In genomic region chr19:56396669-56397621, GRCm38 (mm10) we compare ENCODE assay signal across 8 mouse cellular contexts. TPM values are rescaled to one million over a fixed set of nuclear protein-coding genes. Genes with fewer than 3 reads are reported as not detected.
DNase-seq lines count a peak whose midpoint lies in the region; ATAC-seq and TF ChIP-seq lines count a peak whose summit lies in the region.

TSS of gene Casp7 (plus strand) at chr19:56397129.

- H3K4me2 ChIP-seq in embryonic facial prominence, embryonic 14.5 days (ENCODE audit: low read depth, low read length), result peak within 1 kb of the TSS; percentile 95
- H3K4me2 ChIP-seq in kidney, embryonic 14.5 days (replicated peaks; ENCODE audit: low read depth, low read length), result peak within 1 kb of the TSS; percentile 64
- H3K4me2 ChIP-seq in liver, postnatal 0 days (ENCODE audit: low read depth, low read length), result peak within 1 kb of the TSS; percentile 99
- H3K4me2 ChIP-seq in neural tube, embryonic 13.5 days, result peak within 1 kb of the TSS; percentile 96

- H3K36me3 ChIP-seq in embryonic facial prominence, embryonic 14.5 days (ENCODE audit: control insufficient read depth, insufficient read depth, low read length), result no peaks in the 10 kb centered on the region
- H3K36me3 ChIP-seq in heart, embryonic 10.5 days, result peaks cover 4% of the 10 kb centered on the region; the same call in 1 of the 2 replicates
- H3K36me3 ChIP-seq in kidney, embryonic 14.5 days (ENCODE audit: control insufficient read depth, insufficient read depth, low read length), result no peaks in the 10 kb centered on the region
- H3K36me3 ChIP-seq in liver, postnatal 0 days (replicated peaks; ENCODE audit: insufficient read depth, low read length), result no peaks in the 10 kb centered on the region
- no peaks in the 10 kb centered on the region for H3K36me3 ChIP-seq in neural tube, embryonic 13.5 days

- H3K9me3 ChIP-seq in embryonic facial prominence, embryonic 14.5 days (ENCODE audit: control insufficient read depth, low read length), result no peaks in the 10 kb centered on the region
- no peaks in the 10 kb centered on the region for H3K9me3 ChIP-seq in heart, embryonic 10.5 days
- no peaks in the 10 kb centered on the region for H3K9me3 ChIP-seq in kidney, embryonic 14.5 days (ENCODE audit: control insufficient read depth, low read length)
- no peaks in the 10 kb centered on the region for H3K9me3 ChIP-seq in liver, postnatal 0 days (ENCODE audit: low read length)
- no peaks in the 10 kb centered on the region for H3K9me3 ChIP-seq in neural tube, embryonic 13.5 days

- H3K27me3 ChIP-seq in embryonic facial prominence, embryonic 14.5 days (replicated peaks; ENCODE audit: control insufficient read depth, insufficient read depth, low read length), result no peaks in the 10 kb centered on the region; the same call in 1 of the 2 replicates
- H3K27me3 ChIP-seq in heart, embryonic 10.5 days (ENCODE audit: insufficient read depth, poor library complexity, severe bottlenecking), result peaks cover 13% of the 10 kb centered on the region
- peaks cover 5% of the 10 kb centered on the region; the same call in 1 of the 2 replicates for H3K27me3 ChIP-seq in kidney, embryonic 14.5 days (ENCODE audit: control insufficient read depth, insufficient read depth, low read length)
- H3K27me3 ChIP-seq in liver, postnatal 0 days (ENCODE audit: insufficient read depth, low read length), result no peaks in the 10 kb centered on the region
- H3K27me3 ChIP-seq in neural tube, embryonic 13.5 days, result peaks cover 79% of the 10 kb centered on the region

- H3K9ac ChIP-seq in embryonic facial prominence, embryonic 14.5 days (ENCODE audit: low read depth, low read length), result peak within 1 kb of the TSS; percentile 76
- peak within 1 kb of the TSS; percentile 68 for H3K9ac ChIP-seq in kidney, embryonic 14.5 days (ENCODE audit: low read depth, low read length)
- H3K9ac ChIP-seq in liver, postnatal 0 days (replicated peaks), result peak within 1 kb of the TSS; percentile 94
- H3K9ac ChIP-seq in neural tube, embryonic 13.5 days, result peak within 1 kb of the TSS; percentile 77

- TF ChIP-seq CTCF in liver, postnatal 0 days (IDR thresholded peaks at IDR 0.05; ENCODE audit: low read depth), result no peak; the same call in 1 of the 2 replicates

- no peak for TF ChIP-seq EP300 in liver, postnatal 0 days (IDR thresholded peaks at IDR 0.05; ENCODE audit: low read depth)

- WGBS in embryonic facial prominence, embryonic 14.5 days, result 1% methylated on average over 38 of the region's 78 CpGs
- WGBS in heart, embryonic 10.5 days, result under 1% methylated on average over 78 of the region's 78 CpGs
- 1% methylated on average over 76 of the region's 78 CpGs for WGBS in kidney, embryonic 14.5 days
- WGBS in liver, postnatal 0 days (ENCODE audit: insufficient replicate concordance), result under 1% methylated on average over 67 of the region's 78 CpGs
- 1% methylated on average over 75 of the region's 78 CpGs for WGBS in neural tube, embryonic 13.5 days

- ATAC-seq in embryonic facial prominence, embryonic 14.5 days (ENCODE audit: low read depth), result peak; percentile 74
- ATAC-seq in kidney, embryonic 14.5 days (ENCODE audit: low FRiP score, low TSS enrichment), result peak; percentile 59
- peak; percentile 75 for ATAC-seq in liver, postnatal 0 days
- ATAC-seq in neural tube, embryonic 13.5 days (ENCODE audit: low read depth), result peak; percentile 70; the same call in 1 of the 2 replicates

- peaks cover 13% of the 10 kb centered on the region; the same call in 1 of the 2 replicates for H3K4me1 ChIP-seq in embryonic facial prominence, embryonic 14.5 days (ENCODE audit: control insufficient read depth, insufficient read depth, low read length)
- peaks cover 56% of the 10 kb centered on the region for H3K4me1 ChIP-seq in heart, embryonic 10.5 days
- peaks cover 14% of the 10 kb centered on the region for H3K4me1 ChIP-seq in kidney, embryonic 14.5 days (ENCODE audit: control insufficient read depth, insufficient read depth, low read length)
- H3K4me1 ChIP-seq in liver, postnatal 0 days (ENCODE audit: insufficient read depth), result peaks cover 53% of the 10 kb centered on the region
- peaks cover 22% of the 10 kb centered on the region for H3K4me1 ChIP-seq in neural tube, embryonic 13.5 days (replicated peaks)

- DNase-seq in A20 (ENCODE audit: low read depth, low spot score) (peak; percentile 88), adipocyte (ENCODE audit: low spot score) (peak; percentile 49)
- peak; percentile 85 for DNase-seq in embryonic facial prominence, embryonic 14.5 days (ENCODE audit: low spot score)
- peak; percentile 85 for DNase-seq in heart, embryonic 10.5 days (ENCODE audit: low spot score)
- DNase-seq in liver, postnatal 0 days, result peak; percentile 83
- peak; percentile 23 for DNase-seq in telencephalon, adult 2 months (ENCODE audit: low read depth, low spot score)

- peak within 1 kb of the TSS; percentile 78 for H3K27ac ChIP-seq in embryonic facial prominence, embryonic 14.5 days (replicated peaks; ENCODE audit: low read depth, low read length)
- H3K27ac ChIP-seq in heart, embryonic 10.5 days, result peak within 1 kb of the TSS; percentile 97
- H3K27ac ChIP-seq in kidney, embryonic 14.5 days (ENCODE audit: low read depth, low read length), result peak within 1 kb of the TSS; percentile 74; the same call in 1 of the 2 replicates
- peak within 1 kb of the TSS; percentile 92 for H3K27ac ChIP-seq in liver, postnatal 0 days (ENCODE audit: low read depth)
- H3K27ac ChIP-seq in neural tube, embryonic 13.5 days (replicated peaks), result peak within 1 kb of the TSS; percentile 25

- H3K4me3 ChIP-seq in embryonic facial prominence, embryonic 14.5 days (ENCODE audit: low read depth, low read length), result peak within 1 kb of the TSS; percentile 65
- H3K4me3 ChIP-seq in heart, embryonic 10.5 days, result peak within 1 kb of the TSS; percentile 78
- H3K4me3 ChIP-seq in kidney, embryonic 14.5 days (ENCODE audit: low read length), result peak within 1 kb of the TSS; percentile 59
- H3K4me3 ChIP-seq in liver, postnatal 0 days (ENCODE audit: low read depth, low read length), result peak within 1 kb of the TSS; percentile 91
- H3K4me3 ChIP-seq in neural tube, embryonic 13.5 days, result peak within 1 kb of the TSS; percentile 63

RNA-seq across cellular contexts. Expression of gene Casp7, which starts in this region (rescaled TPM):
- polyA plus RNA-seq in embryonic facial prominence, embryonic 14.5 days (2014; fragmentation: Nextera tagmentation; extraction: Ambion mirVana), result 21.5 and 21.7 TPM in 2 replicates
- polyA plus RNA-seq in heart, embryonic 10.5 days (2016; fragmentation: Nextera tagmentation; extraction: Ambion mirVana), result 25.1 and 31.6 TPM in 2 replicates
- 24.3 and 28.3 TPM in 2 replicates for polyA plus RNA-seq in kidney, embryonic 14.5 days (2014; fragmentation: Nextera tagmentation; extraction: Ambion mirVana)
- 9.8 and 10.1 TPM in 2 replicates for polyA plus RNA-seq in liver, postnatal 0 days (2015; fragmentation: Nextera tagmentation; extraction: Ambion mirVana)
- polyA plus RNA-seq in neural tube, embryonic 13.5 days (2015; fragmentation: Nextera tagmentation; extraction: Ambion mirVana), result 13.8 and 15.7 TPM in 2 replicates

Comparison
In these comparisons a context has a peak if more than half of its experiments do, and no peak if none do; other contexts are left out.
1. Peak in every context shown above with its lines: DNase-seq, ATAC-seq, H3K4me3 ChIP-seq and H3K27ac ChIP-seq.
2. DNase-seq: peak in every context shown above with its lines; median percentile 88 in A20; 85 in embryonic facial prominence, embryonic 14.5 days; 85 in heart, embryonic 10.5 days; 83 in liver, postnatal 0 days; 49 in adipocyte; 23 in telencephalon, adult 2 months.
3. H3K27ac ChIP-seq: peak in every context shown above with its lines; median percentile 97 in heart, embryonic 10.5 days; 92 in liver, postnatal 0 days; 78 in embryonic facial prominence, embryonic 14.5 days; 74 in kidney, embryonic 14.5 days; 25 in neural tube, embryonic 13.5 days.